Mouse (Mus musculus): ENCODE data around the gene Gpr142. TPM values are rescaled to one million over a fixed set of nuclear protein-coding genes. Genes with fewer than 3 reads are reported as not detected.
A peak's percentile ranks its signal among the peaks of the same experiment; 100 is the strongest.

The Gpr142 gene
- total RNA-seq, 2 experiments from 2014 or later: not detected

GRCm38 (mm10) chr11:114797176-114797575 is 1.5 kb upstream of the Gpr142 start:
- intact Hi-C loops (cut with DNase I): no loop called here
- DNase-seq: no peak

GRCm38 (mm10) chr11:114797981-114798380 is 743 bp upstream of the Gpr142 start:
- no peak for DNase-seq
- intact Hi-C loops (cut with DNase I): no loop called here

- intact Hi-C loops (cut with DNase I): no loop called here
- DNase-seq: no peak
These were observed 3.2 kb downstream of the Gpr142 start for GRCm38 (mm10) chr11:114801906-114802305.

GRCm38 (mm10) chr11:114802540-114803267 is 4.0 kb downstream of the Gpr142 start:
- intact Hi-C loops (cut with DNase I): no loop called here
- DNase-seq: no peak

- no peak for DNase-seq
- intact Hi-C loops (cut with DNase I): no loop called here
These were observed 5.3 kb downstream of the Gpr142 start for GRCm38 (mm10) chr11:114803990-114804389.

GRCm38 (mm10) chr11:114807025-114807424 is 8.3 kb downstream of the Gpr142 start:
- intact Hi-C loops (cut with DNase I): no loop called here
- DNase-seq: no peak

- no peak for DNase-seq
- intact Hi-C loops (cut with DNase I): no loop called here
These were observed 9.1 kb downstream of the Gpr142 start for GRCm38 (mm10) chr11:114807686-114808427.

GRCm38 (mm10) chr11:114809371-114809770 is 10.6 kb downstream of the Gpr142 start:
- DNase-seq: no peak
- intact Hi-C loops (cut with DNase I): no loop called here

GRCm38 (mm10) chr11:114810344-114810743 is 11.6 kb downstream of the Gpr142 start:
- no peak for DNase-seq
- intact Hi-C loops (cut with DNase I): loop anchor here (10.0 kb wide), 1 partner anchor 244 kb away; no protein-coding TSS in a partner anchor

GRCm38 (mm10) chr11:114812731-114813240 is 14.1 kb downstream of the Gpr142 start:
- intact Hi-C loops (cut with DNase I): loop anchor here (1.0 to 10.0 kb wide), 3 partner anchors 65 to 242 kb away; no protein-coding TSS in a partner anchor
- DNase-seq: peak; percentile 91 to 95

- intact Hi-C loops (cut with DNase I): loop anchor here (10.0 kb wide), 1 partner anchor 240 kb away; no protein-coding TSS in a partner anchor
- DNase-seq: no peak
These were observed 16.3 kb downstream of the Gpr142 start for GRCm38 (mm10) chr11:114814873-114815592.

GRCm38 (mm10) chr11:114816934-114817333 is 18.2 kb downstream of the Gpr142 start:
- DNase-seq: no peak
- intact Hi-C loops (cut with DNase I): loop anchor here (10.0 kb wide), 1 partner anchor 238 kb away; no protein-coding TSS in a partner anchor

- intact Hi-C loops (cut with DNase I): loop anchor here (10.0 kb wide), 1 partner anchor 237 kb away; no protein-coding TSS in a partner anchor
- no peak for DNase-seq
These were observed 19.5 kb downstream of the Gpr142 start for GRCm38 (mm10) chr11:114818185-114818584.

GRCm38 (mm10) chr11:114819110-114819509 is 20.4 kb downstream of the Gpr142 start:
- intact Hi-C loops (cut with DNase I): loop anchor here (10.0 kb wide), 1 partner anchor 236 kb away; no protein-coding TSS in a partner anchor
- DNase-seq: no peak

GRCm38 (mm10) chr11:114820444-114820843 is 21.7 kb downstream of the Gpr142 start:
- DNase-seq: no peak
- intact Hi-C loops (cut with DNase I): no loop called here

GRCm38 (mm10) chr11:114821325-114821724 is 22.6 kb downstream of the Gpr142 start:
- DNase-seq: no peak
- intact Hi-C loops (cut with DNase I): no loop called here

GRCm38 (mm10) chr11:114822727-114823126 is 24.0 kb downstream of the Gpr142 start:
- DNase-seq: peak; percentile 19 to 33
- intact Hi-C loops (cut with DNase I): no loop called here

- intact Hi-C loops (cut with DNase I): no loop called here
- DNase-seq: no peak
These were observed 24.5 kb downstream of the Gpr142 start for GRCm38 (mm10) chr11:114823199-114823725.

GRCm38 (mm10) chr11:114826686-114827085 is 28.0 kb downstream of the Gpr142 start:
- no peak for DNase-seq
- intact Hi-C loops (cut with DNase I): no loop called here

Data from heart, postnatal 36 days (tissue).